Mouse (Mus musculus) spleen, adult 2 months (tissue): ENCODE results near the gene Mdfi.

Experiments
- CTCF ChIP-seq: fragments of 200-500 bp; IDR thresholded peaks from 2 replicates; pipeline ENCODE4 v1.5.1; 2011; ENCODE audit warnings: mild to moderate bottlenecking, inconsistent platforms; ENCODE audit not compliant: insufficient read depth, insufficient read length, insufficient replicate concordance; ENCODE audit errors: extremely low read depth
- POLR2A ChIP-seq: fragments of 200-500 bp; IDR thresholded peaks from 2 replicates; pipeline ENCODE4 v1.6.1; 2011; ENCODE audit warnings: low read depth, low read length, inconsistent platforms

- no peak for TF ChIP-seq POLR2A
- no peak for TF ChIP-seq CTCF
Observed at GRCm38 (mm10) chr17:47803662-47804061, 30.8 kb downstream of the Mdfi start.
